Mouse (Mus musculus): ENCODE measurements around the gene Aup1. TPM values are rescaled to one million over a fixed set of nuclear protein-coding genes. Genes with fewer than 3 reads are reported as not detected.
A peak's percentile ranks its signal among the peaks of the same experiment; 100 is the strongest.

The Aup1 gene
- polyA plus RNA-seq, 1 experiment: 44.3 TPM

DNA sequence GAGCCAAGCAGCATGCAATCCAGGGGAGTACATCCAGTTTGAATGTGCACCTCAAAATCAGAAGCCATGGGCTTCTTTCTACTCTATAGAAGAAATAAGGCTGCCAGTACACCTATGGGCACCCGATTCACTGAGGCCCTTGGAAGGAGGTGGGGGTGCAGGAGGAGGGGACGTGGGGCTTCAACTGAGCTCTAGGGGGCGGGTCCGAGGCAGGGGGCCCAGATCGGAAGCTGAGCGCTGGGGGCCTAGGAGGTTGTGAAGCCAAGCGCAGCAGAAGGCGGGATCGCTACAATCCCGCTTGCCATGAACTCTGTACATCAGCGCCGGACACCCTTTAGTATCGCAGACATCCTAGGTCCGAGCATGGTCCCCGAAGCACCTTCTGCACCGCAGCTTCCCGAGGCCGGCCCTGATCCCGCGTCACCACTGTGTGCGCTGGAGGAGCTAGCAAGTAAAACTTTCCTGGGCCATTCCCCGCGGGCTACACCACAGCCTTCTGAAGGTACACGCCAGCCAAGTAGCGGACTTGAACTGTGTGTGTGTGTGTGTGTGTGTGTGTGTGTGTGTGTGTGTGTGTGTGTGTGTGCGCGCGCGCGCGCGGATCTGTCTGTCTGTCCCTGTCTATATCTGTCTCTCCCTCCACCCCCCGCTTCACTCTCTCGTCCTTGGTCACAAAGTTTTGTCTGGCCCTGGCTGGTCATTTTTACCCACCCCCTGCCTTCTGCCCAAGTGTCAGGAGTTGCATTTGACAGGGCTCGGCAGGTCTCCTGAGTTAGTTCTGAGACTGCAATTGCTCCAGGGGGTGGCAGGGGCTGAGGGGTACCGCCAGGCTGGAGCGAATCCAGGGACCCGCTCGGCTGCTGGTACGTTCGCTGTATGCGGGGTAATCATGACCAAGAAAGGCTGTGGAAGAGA, 32.1 kb downstream of the Aup1 start, which contains the start of gene Lbx2:
Gene Lbx2 (plus strand): TSS at position 247 of the 915 bp plus-strand sequence.
- no peaks in the 10 kb centered on the region for H3K9me3 ChIP-seq (replicated peaks; ENCODE audit: control insufficient read depth, insufficient read depth, low read length, poor library complexity, severe bottlenecking)
- no peaks in the 10 kb centered on the region for H3K36me3 ChIP-seq (ENCODE audit: control insufficient read depth, insufficient read depth, low read length, poor library complexity, severe bottlenecking)
- H3K27ac ChIP-seq (ENCODE audit: insufficient read depth, low read length): no peak within 1 kb of the TSS
- peak within 1 kb of the TSS; percentile 15; the same call in 1 of the 2 replicates for H3K9ac ChIP-seq (ENCODE audit: low read depth, poor library complexity, severe bottlenecking)
- TF ChIP-seq POLR2A (IDR thresholded peaks at IDR 0.05; ENCODE audit: insufficient read depth, low read length): no peak
- no peak for TF ChIP-seq EP300 (IDR thresholded peaks at IDR 0.05; ENCODE audit: insufficient read depth, low read depth, low read length)
- no peak for TF ChIP-seq CTCF (IDR thresholded peaks at IDR 0.05; ENCODE audit: low read depth, low read length)
- H3K27me3 ChIP-seq (ENCODE audit: control insufficient read depth, insufficient read depth, low read length, poor library complexity, severe bottlenecking): no peaks in the 10 kb centered on the region
- no peaks in the 10 kb centered on the region for H3K4me1 ChIP-seq (ENCODE audit: control insufficient read depth, insufficient read depth, low read length)
- H3K4me3 ChIP-seq (ENCODE audit: low read depth, low read length): peak within 1 kb of the TSS; percentile 39

DNA sequence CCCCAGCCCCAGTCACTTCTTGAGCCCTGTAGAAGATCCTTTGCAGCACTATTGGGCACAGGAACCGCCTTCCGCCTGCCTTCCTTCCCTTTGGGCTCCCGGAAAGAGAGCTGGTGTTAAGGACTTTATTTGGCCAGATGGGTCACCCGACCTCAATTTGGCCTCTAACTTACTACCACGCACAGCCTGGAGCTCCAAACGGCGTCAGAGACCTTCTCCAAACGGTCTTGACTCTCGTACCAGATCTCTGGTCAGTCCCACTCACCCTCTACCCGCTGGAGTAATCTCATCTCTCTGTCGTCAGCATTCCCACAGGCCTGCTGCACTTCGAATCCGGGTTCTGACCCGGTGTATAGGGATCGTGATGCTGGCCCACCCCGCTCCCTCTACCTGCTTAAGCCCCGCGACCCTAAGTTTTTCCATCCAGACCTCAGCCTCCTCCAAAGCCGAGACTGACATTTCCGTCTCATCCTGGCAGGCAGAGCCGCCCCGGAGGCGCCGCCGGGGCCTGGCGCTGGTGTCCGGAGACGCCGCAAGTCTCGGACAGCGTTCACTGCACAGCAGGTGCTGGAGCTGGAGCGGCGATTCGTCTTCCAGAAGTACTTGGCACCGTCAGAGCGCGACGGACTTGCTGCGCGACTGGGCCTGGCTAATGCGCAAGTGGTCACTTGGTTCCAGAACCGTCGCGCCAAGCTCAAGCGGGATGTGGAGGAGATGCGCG, 33.0 kb downstream of the Aup1 start:
- Histone ChIP-seq H3K9me3 (replicated peaks; ENCODE audit: control insufficient read depth, insufficient read depth, low read length, poor library complexity, severe bottlenecking) (no peaks in the 10 kb centered on the region), H3K27ac (ENCODE audit: insufficient read depth, low read length) (no peak overlapping the region), H3K27me3 (ENCODE audit: control insufficient read depth, insufficient read depth, low read length, poor library complexity, severe bottlenecking) (no peaks in the 10 kb centered on the region), H3K36me3 (ENCODE audit: control insufficient read depth, insufficient read depth, low read length, poor library complexity, severe bottlenecking) (no peaks in the 10 kb centered on the region), H3K4me1 (ENCODE audit: control insufficient read depth, insufficient read depth, low read length) (no peaks in the 10 kb centered on the region), H3K4me3 (ENCODE audit: low read depth, low read length) (peak overlapping the region; percentile 39), H3K9ac (ENCODE audit: low read depth, poor library complexity, severe bottlenecking) (peak overlapping the region; percentile 40)
- no peak for TF ChIP-seq EP300 (IDR thresholded peaks at IDR 0.05; ENCODE audit: insufficient read depth, low read depth, low read length)
- TF ChIP-seq CTCF (IDR thresholded peaks at IDR 0.05; ENCODE audit: low read depth, low read length): no peak
- no peak for TF ChIP-seq POLR2A (IDR thresholded peaks at IDR 0.05; ENCODE audit: insufficient read depth, low read length)

DNA sequence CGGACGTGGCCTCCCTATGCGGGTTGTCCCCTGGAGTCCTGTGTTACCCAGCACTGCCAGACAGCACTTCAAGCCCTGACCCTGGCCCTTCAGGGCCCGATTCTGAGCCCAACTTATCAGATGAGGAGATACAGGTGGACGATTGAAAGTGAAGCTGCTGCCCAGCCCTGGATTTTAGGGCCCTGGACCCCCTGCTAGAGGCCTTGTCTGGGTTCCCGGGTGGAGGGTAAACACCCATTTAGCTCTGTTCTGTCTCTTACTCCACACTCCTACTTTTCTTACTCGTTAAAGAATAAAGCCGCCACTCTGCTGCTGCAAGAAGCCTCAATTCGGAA, 33.6 kb downstream of the Aup1 start:
- H3K27ac ChIP-seq (ENCODE audit: insufficient read depth, low read length): no peak overlapping the region
- no peak for TF ChIP-seq POLR2A (IDR thresholded peaks at IDR 0.05; ENCODE audit: insufficient read depth, low read length)
- no peak for TF ChIP-seq EP300 (IDR thresholded peaks at IDR 0.05; ENCODE audit: insufficient read depth, low read depth, low read length)
- TF ChIP-seq CTCF (IDR thresholded peaks at IDR 0.05; ENCODE audit: low read depth, low read length): no peak
- no peaks in the 10 kb centered on the region for H3K36me3 ChIP-seq (ENCODE audit: control insufficient read depth, insufficient read depth, low read length, poor library complexity, severe bottlenecking)
- H3K4me3 ChIP-seq (ENCODE audit: low read depth, low read length): peak overlapping the region; percentile 39
- H3K4me1 ChIP-seq (ENCODE audit: control insufficient read depth, insufficient read depth, low read length): no peaks in the 10 kb centered on the region
- peak overlapping the region; percentile 40; the same call in 1 of the 2 replicates for H3K9ac ChIP-seq (ENCODE audit: low read depth, poor library complexity, severe bottlenecking)
- H3K9me3 ChIP-seq (replicated peaks; ENCODE audit: control insufficient read depth, insufficient read depth, low read length, poor library complexity, severe bottlenecking): no peaks in the 10 kb centered on the region
- H3K27me3 ChIP-seq (ENCODE audit: control insufficient read depth, insufficient read depth, low read length, poor library complexity, severe bottlenecking): no peaks in the 10 kb centered on the region

DNA sequence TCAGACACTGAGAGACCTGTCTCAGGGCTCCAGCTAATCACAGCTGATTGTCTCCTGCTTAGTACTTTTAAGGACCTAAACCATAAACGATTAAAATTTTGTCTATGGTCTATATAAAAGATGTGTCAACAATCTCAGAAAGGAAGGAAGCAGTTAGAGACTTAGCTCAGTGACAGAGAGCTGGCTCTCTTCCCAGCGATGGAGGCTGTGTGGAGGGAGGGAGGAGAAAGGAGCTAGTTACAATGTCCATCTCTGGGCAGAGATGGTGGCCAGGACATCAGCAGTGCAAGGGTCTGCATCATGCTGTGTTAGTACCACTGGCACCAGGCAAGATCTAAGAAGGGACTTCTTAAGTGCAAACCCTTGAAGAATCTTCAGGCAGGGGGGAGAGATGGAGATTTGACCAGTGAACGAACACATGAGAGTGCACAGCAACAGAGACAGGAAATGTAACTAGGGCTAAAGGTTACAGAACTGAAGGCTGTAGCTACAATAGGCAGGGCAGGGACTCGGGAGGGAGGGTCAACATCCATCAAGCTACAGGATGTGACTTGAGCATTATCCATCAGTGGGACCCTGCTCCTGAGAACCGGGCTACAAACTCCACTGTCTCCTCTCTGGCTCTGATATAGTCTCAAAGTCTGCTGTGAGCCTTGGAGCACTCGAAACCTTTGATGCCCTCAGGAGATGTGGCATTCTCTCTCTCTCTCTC, 38.3 kb downstream of the Aup1 start:
- H3K27me3 ChIP-seq (ENCODE audit: control insufficient read depth, insufficient read depth, low read length, poor library complexity, severe bottlenecking): no peaks in the 10 kb centered on the region
- TF ChIP-seq POLR2A (IDR thresholded peaks at IDR 0.05; ENCODE audit: insufficient read depth, low read length): no peak
- TF ChIP-seq CTCF (IDR thresholded peaks at IDR 0.05; ENCODE audit: low read depth, low read length): no peak
- no peak for TF ChIP-seq EP300 (IDR thresholded peaks at IDR 0.05; ENCODE audit: insufficient read depth, low read depth, low read length)

DNA sequence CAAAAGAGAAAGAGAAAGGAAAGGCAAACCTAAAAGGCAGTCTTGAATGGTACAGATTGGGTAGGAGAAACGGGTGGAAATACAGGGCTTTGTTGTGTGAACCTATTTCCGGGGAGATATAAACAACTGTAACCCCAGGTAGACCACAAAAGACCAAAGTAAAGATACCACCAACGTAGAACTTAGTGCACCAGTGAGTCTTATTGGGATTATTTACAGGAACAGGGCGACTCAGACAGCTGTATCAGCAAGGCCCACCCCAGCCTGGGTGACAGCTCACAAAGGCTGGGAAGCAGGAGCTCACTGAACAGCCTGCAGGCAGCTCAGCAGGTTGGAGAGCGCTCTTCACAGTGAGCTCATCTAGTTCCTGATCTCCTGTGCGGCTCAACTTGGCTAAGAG, 41.6 kb downstream of the Aup1 start:
- Histone ChIP-seq H3K4me3 (ENCODE audit: low read depth, low read length) (no peak overlapping the region), H3K27me3 (ENCODE audit: control insufficient read depth, insufficient read depth, low read length, poor library complexity, severe bottlenecking) (no peaks in the 10 kb centered on the region), H3K27ac (ENCODE audit: insufficient read depth, low read length) (no peak overlapping the region), H3K4me1 (ENCODE audit: control insufficient read depth, insufficient read depth, low read length) (no peaks in the 10 kb centered on the region), H3K9ac (ENCODE audit: low read depth, poor library complexity, severe bottlenecking) (no peak overlapping the region), H3K36me3 (ENCODE audit: control insufficient read depth, insufficient read depth, low read length, poor library complexity, severe bottlenecking) (no peaks in the 10 kb centered on the region), H3K9me3 (replicated peaks; ENCODE audit: control insufficient read depth, insufficient read depth, low read length, poor library complexity, severe bottlenecking) (no peaks in the 10 kb centered on the region)
- TF ChIP-seq POLR2A (IDR thresholded peaks at IDR 0.05; ENCODE audit: insufficient read depth, low read length): no peak
- TF ChIP-seq EP300 (IDR thresholded peaks at IDR 0.05; ENCODE audit: insufficient read depth, low read depth, low read length): no peak
- no peak for TF ChIP-seq CTCF (IDR thresholded peaks at IDR 0.05; ENCODE audit: low read depth, low read length)

More for the DNA sequence above, 38.3 kb downstream of the Aup1 start:
- Histone ChIP-seq H3K36me3 (ENCODE audit: control insufficient read depth, insufficient read depth, low read length, poor library complexity, severe bottlenecking) (no peaks in the 10 kb centered on the region), H3K4me3 (ENCODE audit: low read depth, low read length) (no peak overlapping the region), H3K9me3 (replicated peaks; ENCODE audit: control insufficient read depth, insufficient read depth, low read length, poor library complexity, severe bottlenecking) (no peaks in the 10 kb centered on the region), H3K4me1 (ENCODE audit: control insufficient read depth, insufficient read depth, low read length) (no peaks in the 10 kb centered on the region), H3K27ac (ENCODE audit: insufficient read depth, low read length) (no peak overlapping the region), H3K9ac (ENCODE audit: low read depth, poor library complexity, severe bottlenecking) (no peak overlapping the region)
